Mouse (Mus musculus): Measurements from ENCODE around the gene Chat.

Chat gene

GRCm38 (mm10) chr14:32465889-32466288 is at the start of gene Chat:
Chat (minus strand) TSS chr14:32465989.
- in situ Hi-C loops (cut with MboI, MseI), result no loop called here

DNA sequence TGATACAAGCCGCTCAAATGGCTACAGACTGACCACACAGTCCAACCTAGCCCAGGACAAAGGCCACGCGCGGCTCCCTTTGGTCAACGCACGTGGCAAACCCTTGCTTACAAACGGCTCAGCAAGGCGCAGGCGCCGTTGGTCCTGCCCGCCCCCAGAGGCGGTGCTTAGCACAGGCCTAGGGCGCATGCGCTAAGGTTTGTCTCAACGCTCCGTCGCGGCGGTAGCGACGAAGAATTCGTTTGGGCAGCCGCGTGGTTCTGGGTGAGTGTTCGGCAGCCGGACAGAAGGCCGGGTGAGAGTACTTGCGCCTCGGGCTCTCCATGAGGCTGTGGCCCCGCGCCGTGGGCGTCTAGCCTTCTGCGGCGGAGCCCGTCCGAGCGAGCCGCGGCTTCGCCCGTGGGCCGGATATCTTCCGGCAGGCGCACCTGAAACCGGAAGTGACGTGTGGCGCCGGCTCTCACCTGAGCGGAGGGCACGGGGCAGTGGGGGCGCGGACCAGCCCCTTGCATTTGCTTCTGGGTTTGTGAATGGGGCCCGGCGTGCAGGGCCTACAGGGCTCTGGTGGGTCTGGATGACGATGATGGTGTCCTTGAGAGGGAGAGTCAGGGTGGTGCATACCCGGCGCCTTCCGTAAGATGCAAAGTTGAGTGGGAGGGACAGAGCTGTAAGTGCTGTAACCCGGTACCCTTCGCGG is 47.7 kb upstream of the Chat start, which contains the start of gene Ercc6:
Ercc6 (plus strand) TSS at position 186 of the 697 bp plus-strand sequence.
- in situ Hi-C loops (cut with MboI, MseI), result no loop called here

GRCm38 (mm10) chr14:32512912-32513311 is 47.1 kb upstream of the Chat start:
- in situ Hi-C loops (cut with MboI, MseI), result no loop called here

DNA sequence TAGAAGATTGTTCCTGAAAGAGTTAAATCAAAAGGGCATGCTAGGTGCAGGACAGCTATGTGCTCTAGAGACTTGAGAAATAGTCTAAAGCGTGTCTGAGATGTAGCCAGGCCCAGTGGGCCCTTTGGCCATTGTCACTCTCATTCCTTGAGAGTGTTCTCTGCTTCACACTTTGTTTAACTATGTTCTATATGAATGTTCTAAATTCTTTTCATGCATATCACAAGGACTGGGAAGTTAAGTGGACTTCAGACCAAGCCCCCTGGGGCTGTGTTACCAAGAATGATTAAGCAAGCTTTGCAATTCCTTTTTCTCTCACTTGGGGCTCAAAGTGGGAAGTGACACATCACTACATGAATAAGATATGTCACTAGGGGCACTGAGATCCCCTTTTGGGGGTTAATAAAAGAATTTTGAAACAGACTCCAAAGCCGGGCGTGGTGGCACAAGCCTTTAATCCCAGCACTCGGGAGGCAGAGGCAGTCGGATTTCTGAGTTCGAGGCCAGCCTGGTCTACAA is 43.7 kb upstream of the Chat start:
- in situ Hi-C loops (cut with MboI, MseI), result no loop called here

GRCm38 (mm10) chr14:32508105-32508835 is 42.5 kb upstream of the Chat start:
- in situ Hi-C loops (cut with MboI, MseI), result no loop called here

- in situ Hi-C loops (cut with MboI, MseI), result no loop called here
These were observed 41.4 kb upstream of the Chat start for GRCm38 (mm10) chr14:32507216-32507615.

DNA sequence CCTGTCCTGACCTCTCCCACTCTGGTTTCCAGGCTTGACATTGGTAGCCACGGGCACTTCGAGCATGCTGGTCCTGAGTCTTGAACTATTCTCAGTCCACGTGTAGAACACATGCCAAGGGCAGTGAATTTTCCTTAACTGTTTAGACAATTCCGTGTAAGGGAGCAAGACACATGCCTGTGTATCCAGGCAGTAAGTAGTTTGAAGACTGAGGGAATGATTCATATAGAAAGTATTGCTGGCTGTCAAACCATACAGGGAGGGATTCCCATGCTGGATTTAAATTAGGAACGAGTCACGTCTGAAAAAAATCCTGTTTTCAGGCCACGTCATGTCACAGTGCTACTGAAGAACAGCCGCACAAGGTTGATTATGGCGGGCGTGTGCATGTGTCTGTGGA is 40.5 kb upstream of the Chat start:
- in situ Hi-C loops (cut with MboI, MseI), result no loop called here

- in situ Hi-C loops (cut with MboI, MseI), result no loop called here
These were observed 38.1 kb upstream of the Chat start for GRCm38 (mm10) chr14:32503897-32504296.

GRCm38 (mm10) chr14:32502764-32503688 is 37.2 kb upstream of the Chat start:
- in situ Hi-C loops (cut with MboI, MseI), result no loop called here

DNA sequence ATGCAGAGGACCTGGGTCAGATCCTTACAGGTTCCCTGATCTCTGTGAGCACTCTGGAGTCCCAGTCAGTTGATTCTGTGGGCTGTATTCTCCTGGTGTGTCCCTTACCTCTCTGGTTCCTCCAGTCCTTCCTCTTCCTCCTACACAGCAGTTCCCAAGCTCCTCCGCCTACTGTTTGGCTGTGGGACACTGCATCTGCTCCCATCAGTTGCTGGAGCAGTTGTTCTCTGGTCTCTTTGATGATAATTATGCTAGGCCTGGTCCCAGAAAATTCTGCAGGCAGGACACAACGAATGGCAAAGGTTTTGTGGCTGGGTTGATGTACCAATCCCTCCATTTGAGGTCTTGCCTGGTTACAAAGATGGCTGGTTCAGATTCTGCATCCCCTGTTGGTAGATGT is 35.5 kb upstream of the Chat start:
- in situ Hi-C loops (cut with MboI, MseI), result no loop called here

DNA sequence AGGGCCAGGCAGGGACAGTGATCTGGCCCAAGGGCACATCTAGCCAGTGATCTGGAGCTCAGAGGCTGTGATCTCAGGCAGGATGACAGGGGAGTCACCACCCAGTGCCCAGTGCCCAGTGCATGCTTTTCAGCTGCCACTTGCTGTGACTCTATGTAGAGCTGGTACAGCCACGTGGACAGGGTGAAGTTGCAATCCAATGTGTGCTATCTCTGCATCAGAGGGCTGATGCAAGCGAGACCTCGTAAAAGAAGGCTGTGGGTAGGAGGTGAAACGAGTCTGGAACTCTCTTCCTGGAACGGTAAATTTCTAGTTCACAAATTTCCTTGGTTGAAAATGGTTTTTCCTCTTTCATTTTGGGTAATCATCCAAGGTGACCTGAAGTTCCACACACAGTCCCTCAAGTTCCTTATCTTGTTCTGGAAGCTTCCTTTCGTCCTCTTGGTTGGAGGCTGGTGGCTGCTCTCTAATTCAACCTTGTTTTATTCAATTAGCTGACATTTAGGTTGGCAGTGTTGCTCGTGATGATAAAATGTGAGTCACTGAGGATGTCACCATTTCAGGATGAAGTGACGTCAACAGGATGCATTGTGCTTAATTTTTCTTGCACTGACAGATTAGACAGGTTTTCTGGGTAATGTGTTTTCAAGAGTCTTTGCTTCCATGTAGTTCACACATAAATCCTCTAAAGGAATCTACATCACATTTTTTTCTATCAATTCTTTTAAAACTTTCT is 30.5 kb upstream of the Chat start:
- in situ Hi-C loops (cut with MboI, MseI), result no loop called here

- in situ Hi-C loops (cut with MboI, MseI), result no loop called here
These were observed 26.7 kb upstream of the Chat start for GRCm38 (mm10) chr14:32492521-32492920.

GRCm38 (mm10) chr14:32482061-32482460 is 16.3 kb upstream of the Chat start:
- in situ Hi-C loops (cut with MboI, MseI), result no loop called here

- in situ Hi-C loops (cut with MboI, MseI), result no loop called here
These were observed 11.8 kb upstream of the Chat start for GRCm38 (mm10) chr14:32477581-32477980.

DNA sequence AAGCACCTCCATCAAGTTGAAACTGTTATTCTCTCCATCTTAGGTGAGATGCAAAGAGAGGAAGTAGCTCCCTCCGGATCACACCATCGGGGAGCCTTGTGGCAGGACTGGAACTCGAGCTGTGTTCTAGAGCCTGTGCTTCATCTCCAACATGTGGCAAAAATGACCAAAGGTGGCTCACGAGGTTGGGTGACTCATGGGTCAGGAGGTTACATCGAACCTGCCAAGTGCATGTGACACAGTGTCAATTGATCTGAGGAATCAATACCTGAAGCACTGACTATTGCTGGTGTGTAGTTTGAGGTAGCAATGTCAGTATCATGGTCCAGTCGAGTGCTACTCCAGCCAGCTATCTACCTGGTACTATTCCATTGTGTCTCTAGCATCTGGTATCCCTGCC is 10.8 kb upstream of the Chat start:
- in situ Hi-C loops (cut with MboI, MseI), result no loop called here

DNA sequence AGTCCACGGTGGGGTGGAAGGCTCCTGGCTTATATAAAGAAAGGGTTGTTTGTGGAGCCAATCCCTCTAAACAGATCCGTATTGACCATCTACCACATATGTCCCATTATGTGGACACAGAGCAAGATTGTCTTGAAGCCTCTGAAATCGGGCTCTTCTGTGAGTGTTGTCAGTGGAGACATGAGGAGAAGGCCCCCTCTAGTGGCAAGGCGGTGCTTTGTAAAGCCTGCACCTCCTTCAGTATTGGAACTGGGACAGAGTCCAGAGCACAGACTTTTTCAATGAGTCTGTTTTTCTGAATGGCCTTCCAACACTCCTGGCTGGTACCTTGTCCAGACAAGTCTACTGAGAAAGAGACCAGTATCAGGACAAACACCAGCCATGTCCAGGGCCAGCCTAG is 7.2 kb upstream of the Chat start:
- in situ Hi-C loops (cut with MboI, MseI), result loop anchor here (5.0 kb wide), 1 partner anchor 246 kb away; no protein-coding TSS in a partner anchor

DNA sequence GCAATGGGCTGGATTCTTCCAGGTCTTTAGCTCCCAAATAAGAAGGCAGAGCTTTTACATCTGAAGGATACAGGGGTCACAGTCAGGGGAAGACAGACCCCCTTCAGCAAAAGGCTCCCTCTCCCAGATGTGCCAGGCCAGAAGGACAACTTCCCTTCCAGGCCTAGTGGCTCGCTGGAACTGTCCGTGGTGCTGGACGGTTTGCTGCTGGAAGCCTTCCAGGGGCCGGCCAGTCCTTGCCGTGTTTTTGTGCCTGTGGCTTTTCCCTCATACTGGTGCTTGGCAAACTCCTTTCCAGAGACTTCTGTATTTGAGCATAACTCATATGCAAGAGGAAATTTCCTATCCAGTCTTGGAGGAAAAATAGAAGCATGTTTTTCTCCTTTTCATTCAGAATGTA is 1.8 kb upstream of the Chat start:
- in situ Hi-C loops (cut with MboI, MseI), result no loop called here

DNA sequence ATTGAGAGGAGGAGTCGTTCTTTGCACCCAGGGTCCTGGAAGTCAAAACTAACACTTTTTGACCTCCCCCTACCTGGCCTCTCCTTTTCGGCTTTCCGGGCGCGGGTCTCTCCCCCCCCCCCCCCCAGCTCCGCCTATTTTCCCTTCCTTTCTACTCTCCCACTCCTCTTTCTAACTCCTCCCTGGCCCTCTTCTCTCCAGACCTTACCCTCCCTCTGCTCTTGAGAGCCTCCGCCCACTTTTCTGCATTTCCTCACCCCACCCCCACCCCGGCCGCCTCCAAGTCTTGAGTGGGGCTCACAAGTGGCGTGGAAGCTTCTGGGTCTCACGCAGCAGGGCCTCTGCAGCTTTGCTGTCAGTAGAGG is 301 bp downstream of the Chat start:
- in situ Hi-C loops (cut with MboI, MseI), result no loop called here

DNA sequence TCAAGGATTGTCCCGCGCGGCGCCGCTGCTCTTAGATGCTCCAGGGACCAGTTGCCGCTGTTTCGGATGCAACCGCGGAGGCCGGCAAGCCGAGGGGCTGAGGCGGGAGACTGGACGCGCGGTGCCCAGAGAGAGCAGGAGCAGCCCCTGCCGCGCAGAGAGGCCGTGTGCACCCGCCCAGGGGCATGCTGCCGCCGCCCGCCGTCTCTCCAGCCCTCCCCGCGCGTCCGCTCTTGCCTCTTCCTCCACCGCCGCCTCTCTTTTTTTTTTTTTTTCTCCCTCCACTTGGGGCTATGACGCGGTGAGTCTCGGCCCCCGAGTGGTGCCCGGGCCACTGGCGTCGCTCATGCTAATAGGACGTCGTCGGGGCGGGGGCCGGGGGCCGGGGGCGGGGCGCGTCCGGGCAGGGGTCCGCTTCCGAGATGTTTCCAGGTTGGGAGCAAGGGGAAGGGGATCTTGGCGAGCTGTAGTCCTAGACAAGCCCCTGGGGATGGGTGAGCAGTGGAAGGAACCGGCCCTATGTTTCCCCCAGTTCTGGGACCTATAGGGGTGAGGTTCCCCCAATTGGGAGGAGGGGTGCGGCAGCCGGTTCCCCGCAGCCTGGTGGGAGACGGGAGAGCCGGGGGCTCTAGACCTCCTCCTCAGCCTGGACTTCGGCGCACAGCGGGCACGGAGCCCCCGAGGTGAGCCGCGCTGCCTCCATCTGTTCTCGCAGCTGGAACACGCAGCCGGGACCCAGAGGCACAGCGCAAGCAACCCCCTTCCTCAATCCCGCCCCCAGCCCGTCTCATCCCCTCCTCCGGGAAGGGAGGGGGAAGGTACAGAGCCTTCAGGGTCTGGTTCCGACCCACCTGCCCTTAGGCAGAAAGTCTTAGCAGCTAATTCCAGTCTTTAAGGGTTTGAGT is 936 bp downstream of the Chat start, which contains the start of gene Slc18a3:
Slc18a3 (minus strand) TSS at position 250 of the 905 bp plus-strand sequence.
- in situ Hi-C loops (cut with MboI, MseI), result no loop called here

All from regulatory T cell (primary cell).